Mouse (Mus musculus) liver, postnatal 0 days (tissue): ENCODE measurements around the gene Set. TPM values are rescaled to one million over a fixed set of nuclear protein-coding genes. Genes with fewer than 3 reads are reported as not detected.
A peak's percentile ranks its signal among the peaks of the same experiment; 100 is the strongest.

Source experiments
- ATAC-seq: fragments of 200-750 bp; cut with Nextera tagmentation; 2 replicates; pipeline ENCODE4 v1.8.0; 2017; ENCODE audit warnings: mild to moderate bottlenecking, moderate library complexity
- DNase-seq: peaks from one replicate; pipeline ENCODE4 v3.0.0-alpha.2; 2016
- H3K27ac ChIP-seq: fragments of 300-500 bp; sonication (generic); 2 replicates; pipeline ENCODE4 v1.5.1; 2014; ENCODE audit warnings: antibody characterized with exemption, moderate library complexity, mild to moderate bottlenecking, low read depth
- H3K27me3 ChIP-seq: fragments of 300-500 bp; sonication (generic); 2 replicates; pipeline ENCODE4 v1.6.1; 2014; ENCODE audit warnings: low read length, control low read depth, mixed read lengths; ENCODE audit not compliant: insufficient read depth
- H3K36me3 ChIP-seq: fragments of 300-500 bp; sonication (generic); replicated peaks from 2 replicates; pipeline ENCODE4 v1.6.1; 2014; ENCODE audit warnings: mild to moderate bottlenecking, control low read depth, low read length, moderate library complexity, mixed read lengths; ENCODE audit not compliant: insufficient read depth
- H3K4me1 ChIP-seq: fragments of 300-500 bp; sonication (generic); 2 replicates; pipeline ENCODE4 v1.6.1; 2014; ENCODE audit warnings: antibody characterized with exemption, mild to moderate bottlenecking, control low read depth; ENCODE audit not compliant: insufficient read depth
- H3K4me2 ChIP-seq: fragments of 300-500 bp; sonication (generic); 2 replicates; pipeline ENCODE4 v1.6.1; 2014; ENCODE audit warnings: low read depth, mild to moderate bottlenecking, low read length, moderate library complexity, mixed read lengths
- H3K4me3 ChIP-seq: fragments of 300-500 bp; sonication (generic); 2 replicates; pipeline ENCODE4 v1.5.1; 2014; ENCODE audit warnings: low read depth, low read length
- H3K9ac ChIP-seq: fragments of 300-500 bp; sonication (generic); replicated peaks from 2 replicates; pipeline ENCODE4 v1.6.1; 2014; ENCODE audit warnings: mild to moderate bottlenecking, moderate library complexity
- H3K9me3 ChIP-seq: fragments of 300-500 bp; sonication (generic); 2 replicates; pipeline ENCODE4 v1.6.1; 2016; ENCODE audit warnings: mild to moderate bottlenecking, control low read depth, low read length, mixed read lengths
- CTCF ChIP-seq: sonication (generic); IDR thresholded peaks from 2 replicates; pipeline ENCODE4 v1.5.1; 2016; ENCODE audit warnings: antibody characterized with exemption, low read depth
- EP300 ChIP-seq: IDR thresholded peaks from 2 replicates; pipeline ENCODE4 v1.6.1; 2016; ENCODE audit warnings: antibody characterized with exemption, low read depth, mild to moderate bottlenecking
- WGBS: fragments of 180-500 bp; shearing (Covaris S2); extraction: QIAGEN DNeasy Blood & Tissue Kit; methylation state at CpG from one replicate; pipeline ENCODE4 v1.1.7; 2014; ENCODE audit not compliant: insufficient replicate concordance; 5-methylcytosine and 5-hydroxymethylcytosine counted together
- polyA plus RNA-seq: library from polyadenylated mRNA; unstranded; fragments of >200 nt; fragmentation: Nextera tagmentation; extraction: Ambion mirVana; gene quantifications from 2 replicates; pipeline ENCODE4 v1.2.1, GENCODE M21; 2015

The Set gene
- polyA plus RNA-seq, 1 experiment from 2014 or later = 115 TPM

- ATAC-seq = no peak
- H3K27me3 ChIP-seq = no peaks in the 10 kb centered on the region
- no peak overlapping the region for H3K4me2 ChIP-seq
- H3K27ac ChIP-seq = no peak overlapping the region
- peaks cover 5% of the 10 kb centered on the region for H3K4me1 ChIP-seq
- DNase-seq = no peak
- H3K36me3 ChIP-seq = peaks cover 27% of the 10 kb centered on the region
- H3K9me3 ChIP-seq = no peaks in the 10 kb centered on the region
- 81% methylated on average over 3 of the region's 3 CpGs for WGBS
- no peak overlapping the region for H3K4me3 ChIP-seq
- TF ChIP-seq CTCF (no peak), EP300 (no peak)
- no peak overlapping the region for H3K9ac ChIP-seq
These were observed 16.1 kb downstream of the Set start for GRCm38 (mm10) chr2:30073285-30073684.

DNA sequence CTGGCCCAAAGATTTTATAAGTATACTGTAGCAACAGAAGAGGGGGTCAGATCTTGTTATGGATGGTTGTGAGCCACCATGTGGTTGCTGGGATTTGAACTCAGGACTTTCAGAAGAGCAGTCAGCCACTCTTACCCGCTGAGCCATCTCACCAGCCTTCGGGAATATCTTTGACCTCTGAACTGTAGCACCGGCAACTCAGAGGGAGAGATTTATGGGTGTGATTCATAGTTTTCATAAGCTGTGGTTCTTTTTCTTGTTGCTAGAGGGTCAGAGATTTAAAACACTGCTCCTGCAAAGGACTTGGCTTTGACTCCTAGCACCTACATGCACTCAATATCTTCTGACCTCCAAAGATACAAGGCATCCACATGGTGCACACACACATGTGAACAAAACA lies 18.4 kb downstream of the Set start:
- H3K27me3 ChIP-seq = no peaks in the 10 kb centered on the region
- no peak overlapping the region for H3K4me2 ChIP-seq
- no peak overlapping the region for H3K9ac ChIP-seq
- peaks cover 8% of the 10 kb centered on the region for H3K4me1 ChIP-seq
- no peak for ATAC-seq
- H3K27ac ChIP-seq = no peak overlapping the region
- no peak for DNase-seq
- WGBS = 61% methylated on average over 3 of the region's 3 CpGs
- no peak overlapping the region for H3K4me3 ChIP-seq
- H3K9me3 ChIP-seq = no peaks in the 10 kb centered on the region
- TF ChIP-seq CTCF (no peak), EP300 (no peak)
- peaks cover 8% of the 10 kb centered on the region for H3K36me3 ChIP-seq

- Histone ChIP-seq H3K9ac (no peak overlapping the region), H3K4me3 (no peak overlapping the region), H3K4me2 (no peak overlapping the region), H3K36me3 (peaks cover 7% of the 10 kb centered on the region; the same call in 1 of the 2 replicates), H3K9me3 (no peaks in the 10 kb centered on the region), H3K27ac (no peak overlapping the region), H3K27me3 (no peaks in the 10 kb centered on the region), H3K4me1 (peaks cover 8% of the 10 kb centered on the region)
- WGBS = 88% methylated on average over 8 of the region's 9 CpGs
- no peak for ATAC-seq
- TF ChIP-seq CTCF (no peak), EP300 (no peak)
- DNase-seq = no peak
These were observed 19.3 kb downstream of the Set start for GRCm38 (mm10) chr2:30076439-30076838.

GRCm38 (mm10) chr2:30076959-30077358 lies 19.8 kb downstream of the Set start:
- Histone ChIP-seq H3K9ac (no peak overlapping the region), H3K4me3 (peak overlapping the region; percentile 74), H3K4me2 (peak overlapping the region; percentile 100), H3K36me3 (peaks cover 7% of the 10 kb centered on the region; the same call in 1 of the 2 replicates), H3K9me3 (no peaks in the 10 kb centered on the region), H3K27ac (no peak overlapping the region; the same call in 1 of the 2 replicates), H3K27me3 (no peaks in the 10 kb centered on the region), H3K4me1 (peaks cover 8% of the 10 kb centered on the region)
- ATAC-seq (peak; percentile 7), DNase-seq (no peak)
- TF ChIP-seq EP300 (no peak), CTCF (no peak)
- WGBS = 55% methylated on average over 6 of the region's 6 CpGs

DNA sequence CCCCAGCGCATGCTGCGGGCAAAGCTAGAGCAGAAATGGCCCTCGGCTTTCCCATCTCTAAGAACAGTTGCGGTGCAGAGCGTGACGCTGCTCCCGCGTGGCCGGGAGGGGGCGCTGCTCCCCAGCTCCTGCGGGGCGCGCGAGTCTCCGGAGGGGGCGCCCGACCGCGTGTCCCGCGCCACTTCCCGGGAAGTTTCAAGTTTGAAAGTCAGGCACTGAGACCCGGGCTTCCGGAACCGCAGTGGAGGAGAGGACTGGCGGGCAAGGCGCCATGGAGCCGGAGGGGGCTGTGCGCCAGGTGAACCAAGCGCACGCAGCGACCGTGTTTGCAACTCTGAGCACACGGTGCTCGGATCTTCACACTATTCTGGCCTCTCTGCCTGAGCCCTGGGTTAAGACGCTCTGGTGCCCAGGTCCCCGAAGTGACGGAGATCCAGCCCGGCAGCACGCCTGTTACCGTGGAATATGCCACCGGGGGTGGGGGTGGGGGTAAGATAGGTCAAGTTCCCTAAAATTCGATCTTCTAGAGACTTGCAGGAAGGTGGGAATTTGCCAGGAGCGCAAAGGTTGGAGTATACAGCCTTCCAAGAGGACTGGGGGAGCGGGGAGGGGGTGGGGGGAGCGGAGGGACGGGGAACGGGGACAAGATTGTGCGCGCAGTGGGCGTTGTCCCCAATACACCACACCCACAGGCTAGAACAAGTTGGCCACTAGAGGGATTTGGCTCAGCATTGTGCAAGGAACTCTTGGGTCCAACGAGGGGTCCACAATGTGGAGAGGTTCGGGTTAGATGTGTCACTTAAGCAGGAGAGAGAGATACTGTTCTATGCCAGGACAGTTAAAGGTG lies 20.5 kb downstream of the Set start, which contains the start of gene Pkn3:
Gene Pkn3 (plus strand): TSS at position 183 of the 847 bp plus-strand sequence.
- TF ChIP-seq EP300 (no peak), CTCF (peak; percentile 100)
- peak within 1 kb of the TSS; percentile 100 for H3K4me2 ChIP-seq
- peak within 1 kb of the TSS; percentile 74 for H3K4me3 ChIP-seq
- 3% methylated on average over 53 of the region's 53 CpGs for WGBS
- peaks cover 6% of the 10 kb centered on the region; the same call in 1 of the 2 replicates for H3K36me3 ChIP-seq
- H3K27me3 ChIP-seq = no peaks in the 10 kb centered on the region
- H3K9ac ChIP-seq = peak within 1 kb of the TSS; percentile 67
- DNase-seq = peak; percentile 89
- peak; percentile 84 for ATAC-seq
- H3K9me3 ChIP-seq = no peaks in the 10 kb centered on the region
- peak within 1 kb of the TSS; percentile 74 for H3K27ac ChIP-seq
- H3K4me1 ChIP-seq = peaks cover 8% of the 10 kb centered on the region

- no peaks in the 10 kb centered on the region for H3K27me3 ChIP-seq
- 18% methylated on average over 10 of the region's 10 CpGs for WGBS
- ATAC-seq = peak; percentile 18
- no peaks in the 10 kb centered on the region for H3K9me3 ChIP-seq
- peaks cover 3% of the 10 kb centered on the region; the same call in 1 of the 2 replicates for H3K36me3 ChIP-seq
- 0 out of 2 replicates have a peak overlapping the region, but pooled peaks have one; percentile 11 for H3K27ac ChIP-seq
- peaks cover 8% of the 10 kb centered on the region for H3K4me1 ChIP-seq
- DNase-seq = no peak
- TF ChIP-seq CTCF = no peak
- no peak for TF ChIP-seq EP300
- no peak overlapping the region for H3K9ac ChIP-seq
- H3K4me2 ChIP-seq = peak overlapping the region; percentile 100
- H3K4me3 ChIP-seq = peak overlapping the region; percentile 74; the same call in 1 of the 2 replicates
These were observed 21.2 kb downstream of the Set start for GRCm38 (mm10) chr2:30078349-30078712.
